Mouse (Mus musculus): ENCODE data around the gene Sprr4. TPM values are rescaled to one million over a fixed set of nuclear protein-coding genes. Genes with fewer than 3 reads are reported as not detected.
"Not testable (repeated sequence)": the region's sequence is repeated elsewhere in the genome, so short reads cannot be mapped to it uniquely, and the experiment has no call there.

The Sprr4 gene
- polyA plus RNA-seq (2015; fragmentation: Nextera tagmentation; extraction: Ambion mirVana) = not detected in 2 replicates

- H3K4me2 ChIP-seq = no peak within 1 kb of the TSS
- no peak for ATAC-seq
- H3K27ac ChIP-seq = no peak within 1 kb of the TSS
- H3K36me3 ChIP-seq (ENCODE audit: poor library complexity, severe bottlenecking) = no peaks in the 10 kb centered on the region
- no peaks in the 10 kb centered on the region for H3K4me1 ChIP-seq
- 97% methylated on average over 1 of the region's 1 CpGs for WGBS
- H3K27me3 ChIP-seq = no peaks in the 10 kb centered on the region
- no peak within 1 kb of the TSS for H3K9ac ChIP-seq
- H3K4me3 ChIP-seq = no peak within 1 kb of the TSS
- no peaks in the 10 kb centered on the region for H3K9me3 ChIP-seq (replicated peaks)
These were observed at the start of gene Sprr4 for GRCm38 (mm10) chr3:92500393-92500792. Gene Sprr4 (minus strand): TSS chr3:92500493.

DNA sequence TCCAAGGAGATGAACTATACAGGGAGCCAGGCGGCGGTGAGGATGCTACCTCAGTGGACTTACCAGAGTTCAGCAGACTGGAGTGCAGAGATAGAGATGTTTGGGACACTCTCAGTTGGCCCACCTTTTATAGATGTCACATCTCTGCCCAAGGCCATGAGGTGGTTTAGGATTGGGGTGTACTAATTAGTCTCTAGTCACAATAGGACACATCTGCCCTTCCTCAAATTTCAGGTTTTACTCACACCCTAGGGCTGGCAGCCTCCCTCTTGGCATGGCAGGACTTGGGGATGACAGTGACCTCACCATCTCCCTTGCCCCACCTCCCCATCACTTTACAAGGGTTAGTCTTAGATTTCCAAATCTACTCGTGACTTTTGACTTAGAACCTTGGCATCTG is 34.1 kb upstream of the Sprr4 start, which contains the start of gene 2310046K23Rik:
Gene 2310046K23Rik, minus strand, starts transcription at position 101 of the 400 bp plus-strand sequence.
- Histone ChIP-seq H3K4me1 (no peaks in the 10 kb centered on the region), H3K27me3 (no peaks in the 10 kb centered on the region), H3K36me3 (ENCODE audit: poor library complexity, severe bottlenecking) (no peaks in the 10 kb centered on the region), H3K9me3 (replicated peaks) (no peaks in the 10 kb centered on the region), H3K4me3 (no peak within 1 kb of the TSS), H3K4me2 (no peak within 1 kb of the TSS), H3K27ac (no peak within 1 kb of the TSS), H3K9ac (no peak within 1 kb of the TSS)
- 90% methylated on average over 3 of the region's 3 CpGs for WGBS
- ATAC-seq = no peak

DNA sequence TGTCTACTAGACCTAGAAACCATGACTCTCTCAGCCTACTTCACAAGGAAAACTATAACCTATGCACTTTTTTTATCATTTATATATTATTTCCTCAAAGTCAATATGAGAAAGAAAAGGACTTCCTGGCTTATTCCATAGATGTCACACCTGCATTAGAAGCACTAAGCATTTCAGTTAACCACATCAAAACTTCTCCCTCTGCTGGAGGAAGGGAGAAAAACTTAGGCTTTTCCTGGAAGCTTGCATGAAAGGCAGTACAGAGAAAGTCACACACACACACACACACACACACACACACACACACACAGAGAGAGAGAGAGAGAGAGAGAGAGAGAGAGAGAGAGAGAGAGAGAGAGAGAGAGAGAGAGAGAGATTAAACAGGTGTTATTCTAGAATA is 12.0 kb upstream of the Sprr4 start:
- no peak overlapping the region for H3K4me3 ChIP-seq
- H3K36me3 ChIP-seq (ENCODE audit: poor library complexity, severe bottlenecking) = no peaks in the 10 kb centered on the region
- H3K4me1 ChIP-seq = no peaks in the 10 kb centered on the region
- H3K9ac ChIP-seq = no peak overlapping the region
- H3K4me2 ChIP-seq = no peak overlapping the region
- H3K9me3 ChIP-seq (replicated peaks) = no peaks in the 10 kb centered on the region
- ATAC-seq = no peak
- H3K27ac ChIP-seq = no peak overlapping the region
- no peaks in the 10 kb centered on the region for H3K27me3 ChIP-seq

DNA sequence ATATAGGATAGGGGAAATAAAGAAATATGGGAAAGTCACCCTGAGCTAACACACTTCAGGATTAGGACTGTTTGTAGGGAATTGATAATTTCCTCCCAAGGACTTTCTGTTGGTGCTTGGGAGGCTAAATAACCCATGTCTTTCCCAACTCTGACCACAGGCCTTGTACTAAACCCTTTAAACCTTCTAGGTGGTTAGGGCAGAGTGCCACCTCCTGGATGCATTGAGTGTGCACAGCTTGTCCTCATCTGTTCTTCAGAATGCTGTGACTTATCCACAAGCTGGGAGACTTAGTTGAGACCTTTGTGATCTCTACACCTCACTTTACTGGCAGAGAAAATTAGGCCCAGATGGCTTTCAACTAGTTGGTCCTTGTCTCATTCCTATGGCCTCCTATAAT is 10.5 kb upstream of the Sprr4 start:
- no peak overlapping the region for H3K4me2 ChIP-seq
- H3K4me3 ChIP-seq = no peak overlapping the region
- no peaks in the 10 kb centered on the region for H3K9me3 ChIP-seq (replicated peaks)
- no peaks in the 10 kb centered on the region for H3K27me3 ChIP-seq
- no peak overlapping the region for H3K9ac ChIP-seq
- no peaks in the 10 kb centered on the region for H3K4me1 ChIP-seq
- no peak for ATAC-seq
- no peaks in the 10 kb centered on the region for H3K36me3 ChIP-seq (ENCODE audit: poor library complexity, severe bottlenecking)
- H3K27ac ChIP-seq = no peak overlapping the region

- H3K27me3 ChIP-seq = no peaks in the 10 kb centered on the region
- no peak overlapping the region for H3K4me3 ChIP-seq
- no peaks in the 10 kb centered on the region for H3K4me1 ChIP-seq
- H3K9me3 ChIP-seq (replicated peaks) = no peaks in the 10 kb centered on the region
- no peak overlapping the region for H3K27ac ChIP-seq
- no peaks in the 10 kb centered on the region for H3K36me3 ChIP-seq (ENCODE audit: poor library complexity, severe bottlenecking)
- H3K4me2 ChIP-seq = no peak overlapping the region
- WGBS = 90% methylated on average over 1 of the region's 1 CpGs
- ATAC-seq = no peak
- H3K9ac ChIP-seq = no peak overlapping the region
These were observed 7.9 kb upstream of the Sprr4 start for GRCm38 (mm10) chr3:92508185-92508584.

DNA sequence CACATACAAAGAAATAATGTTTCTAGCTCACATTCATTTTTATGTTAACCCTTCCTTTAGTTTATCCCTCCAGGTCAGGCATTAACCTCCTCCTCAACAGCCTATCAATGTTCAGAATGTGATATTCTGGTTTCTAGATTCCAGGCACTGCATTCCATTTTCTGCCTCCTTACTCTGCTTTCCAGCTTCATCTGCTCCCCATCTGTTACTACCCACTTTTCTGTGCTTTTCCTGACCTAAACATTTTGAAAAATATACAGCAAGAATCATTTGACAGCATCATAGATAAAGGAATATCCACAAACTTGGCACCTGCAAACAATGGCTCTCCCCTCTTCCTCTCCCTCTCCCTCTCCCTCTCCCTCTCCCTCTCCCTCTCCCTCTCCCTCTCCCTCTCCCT is 3.2 kb upstream of the Sprr4 start:
- H3K4me2 ChIP-seq = no peak overlapping the region

DNA sequence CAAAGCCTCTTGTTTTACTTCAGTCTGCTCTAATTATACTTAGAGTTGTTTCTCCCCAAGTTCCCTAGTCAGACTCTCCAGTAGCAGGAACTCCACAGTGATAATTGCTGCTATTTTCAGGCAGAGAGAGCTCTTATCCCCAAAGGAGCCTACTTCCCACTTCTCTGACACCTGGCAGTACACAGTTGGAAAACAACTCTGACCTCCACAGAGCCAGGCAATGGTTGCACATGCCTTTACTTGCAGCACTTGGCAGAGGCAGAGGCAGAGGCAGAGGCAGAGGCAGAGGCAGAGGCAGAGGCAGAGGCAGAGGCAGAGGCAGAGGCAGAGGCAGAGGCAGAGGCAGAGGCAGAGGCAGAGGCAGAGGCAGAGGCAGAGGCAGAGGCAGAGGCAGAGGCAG is 10.0 kb downstream of the Sprr4 start:
- not testable (repeated sequence) for H3K4me1 ChIP-seq; H3K4me3 ChIP-seq; H3K4me2 ChIP-seq; H3K27me3 ChIP-seq; H3K9me3 ChIP-seq (replicated peaks); H3K27ac ChIP-seq; H3K9ac ChIP-seq; ATAC-seq; H3K36me3 ChIP-seq (ENCODE audit: poor library complexity, severe bottlenecking)

More for the DNA sequence above, 3.2 kb upstream of the Sprr4 start:
- Histone ChIP-seq H3K4me1 (no peaks in the 10 kb centered on the region), H3K27ac (no peak overlapping the region), H3K36me3 (ENCODE audit: poor library complexity, severe bottlenecking) (no peaks in the 10 kb centered on the region), H3K9ac (no peak overlapping the region), H3K9me3 (replicated peaks) (no peaks in the 10 kb centered on the region), H3K27me3 (no peaks in the 10 kb centered on the region), H3K4me3 (no peak overlapping the region)
- ATAC-seq = no peak

DNA sequence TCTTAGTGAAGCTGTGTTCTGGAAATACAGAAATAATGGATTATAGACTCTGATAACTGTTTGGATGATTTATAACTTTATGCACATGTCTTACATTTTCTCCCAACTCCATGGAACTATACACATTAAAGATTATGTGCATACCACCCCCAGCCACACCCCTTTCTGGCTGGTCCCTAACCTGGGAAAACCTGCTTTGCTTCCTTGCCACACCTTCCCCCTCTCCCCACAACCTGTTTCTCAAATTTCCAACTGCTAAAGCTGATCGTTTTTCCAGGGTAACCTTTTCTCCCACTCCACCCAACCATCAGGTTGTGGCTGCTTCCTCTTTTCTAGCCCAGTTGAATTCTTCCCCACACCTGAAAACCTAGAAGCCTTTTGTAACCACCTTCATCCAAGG is 14.0 kb downstream of the Sprr4 start:
- no peak overlapping the region for H3K27ac ChIP-seq
- H3K27me3 ChIP-seq = no peaks in the 10 kb centered on the region
- no peak overlapping the region for H3K4me2 ChIP-seq
- WGBS = 57% methylated on average over 1 of the region's 1 CpGs
- no peaks in the 10 kb centered on the region for H3K36me3 ChIP-seq (ENCODE audit: poor library complexity, severe bottlenecking)
- H3K4me3 ChIP-seq = no peak overlapping the region
- ATAC-seq = no peak
- no peaks in the 10 kb centered on the region for H3K4me1 ChIP-seq
- no peak overlapping the region for H3K9ac ChIP-seq
- no peaks in the 10 kb centered on the region for H3K9me3 ChIP-seq (replicated peaks)

DNA sequence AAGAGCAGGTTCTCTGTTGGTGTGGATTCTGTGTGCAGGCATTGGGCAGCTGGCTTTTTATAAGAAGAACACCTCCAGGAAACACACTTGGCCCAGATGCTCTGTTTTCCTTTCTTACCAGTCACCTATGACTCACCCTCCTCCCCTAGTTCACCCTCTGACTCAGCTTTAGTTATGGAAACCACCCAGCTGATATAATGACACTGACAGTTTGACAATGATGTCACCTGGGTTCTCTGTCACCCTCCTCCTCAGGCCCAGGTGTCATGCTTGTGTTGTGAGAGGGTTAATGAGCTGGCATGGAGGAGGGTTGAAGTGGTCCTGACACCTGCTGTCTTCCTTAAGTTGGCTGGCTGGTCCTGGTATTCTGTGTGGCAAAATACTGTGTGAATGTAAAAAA is 14.4 kb downstream of the Sprr4 start, which contains the start of gene Sprr1a:
Gene Sprr1a, minus strand, starts transcription at position 33 of the 400 bp plus-strand sequence.
- no peaks in the 10 kb centered on the region for H3K27me3 ChIP-seq
- H3K27ac ChIP-seq = no peak within 1 kb of the TSS
- H3K4me1 ChIP-seq = no peaks in the 10 kb centered on the region
- no peak for ATAC-seq
- no peaks in the 10 kb centered on the region for H3K9me3 ChIP-seq (replicated peaks)
- H3K36me3 ChIP-seq (ENCODE audit: poor library complexity, severe bottlenecking) = no peaks in the 10 kb centered on the region
- no peak within 1 kb of the TSS for H3K4me3 ChIP-seq
- no peak within 1 kb of the TSS for H3K9ac ChIP-seq
- H3K4me2 ChIP-seq = no peak within 1 kb of the TSS

GRCm38 (mm10) chr3:92481249-92481648 is 19.0 kb downstream of the Sprr4 start:
- not testable (repeated sequence) for H3K36me3 ChIP-seq (ENCODE audit: poor library complexity, severe bottlenecking); H3K27ac ChIP-seq; ATAC-seq; H3K27me3 ChIP-seq; H3K4me2 ChIP-seq; H3K9ac ChIP-seq; H3K9me3 ChIP-seq (replicated peaks); H3K4me1 ChIP-seq; H3K4me3 ChIP-seq

DNA sequence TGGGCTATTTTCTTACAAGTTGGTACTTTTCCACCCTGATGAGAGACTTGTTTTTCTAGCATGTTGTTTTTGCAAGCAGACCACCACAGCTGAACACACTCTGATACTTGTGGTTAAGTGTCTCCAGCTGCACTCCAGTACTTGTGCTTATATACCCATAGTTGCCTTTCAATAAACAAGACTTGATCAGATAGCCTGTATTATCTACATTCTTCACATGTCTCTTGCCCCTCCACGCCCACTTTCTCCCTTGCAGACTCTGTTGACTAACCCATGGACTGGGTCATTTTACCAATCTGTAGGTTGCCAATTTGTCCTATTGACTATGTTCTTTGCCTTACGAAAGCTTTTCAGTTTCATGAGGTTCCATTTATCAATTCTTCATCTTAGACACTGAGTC is 30.2 kb downstream of the Sprr4 start:
- no peaks in the 10 kb centered on the region for H3K4me1 ChIP-seq
- no peak overlapping the region for H3K4me3 ChIP-seq
- no peak for ATAC-seq
- H3K27ac ChIP-seq = no peak overlapping the region
- no peaks in the 10 kb centered on the region for H3K27me3 ChIP-seq
- H3K36me3 ChIP-seq (ENCODE audit: poor library complexity, severe bottlenecking) = no peaks in the 10 kb centered on the region
- WGBS = 88% methylated on average over 2 of the region's 2 CpGs
- H3K9me3 ChIP-seq (replicated peaks) = no peaks in the 10 kb centered on the region
- H3K4me2 ChIP-seq = no peak overlapping the region
- H3K9ac ChIP-seq = no peak overlapping the region

GRCm38 (mm10) chr3:92467424-92467823 is 32.9 kb downstream of the Sprr4 start:
- H3K9me3 ChIP-seq (replicated peaks) = no peaks in the 10 kb centered on the region
- no peak overlapping the region for H3K27ac ChIP-seq
- H3K9ac ChIP-seq = no peak overlapping the region
- H3K4me2 ChIP-seq = no peak overlapping the region
- H3K36me3 ChIP-seq (ENCODE audit: poor library complexity, severe bottlenecking) = no peaks in the 10 kb centered on the region
- H3K4me1 ChIP-seq = no peaks in the 10 kb centered on the region
- ATAC-seq = no peak
- no peaks in the 10 kb centered on the region for H3K27me3 ChIP-seq
- no peak overlapping the region for H3K4me3 ChIP-seq

GRCm38 (mm10) chr3:92466576-92466975 is 33.7 kb downstream of the Sprr4 start:
- no peaks in the 10 kb centered on the region for H3K9me3 ChIP-seq (replicated peaks)
- H3K4me3 ChIP-seq = no peak overlapping the region
- H3K4me2 ChIP-seq = no peak overlapping the region
- ATAC-seq = no peak
- no peaks in the 10 kb centered on the region for H3K4me1 ChIP-seq
- WGBS = 88% methylated on average over 1 of the region's 1 CpGs
- H3K27me3 ChIP-seq = no peaks in the 10 kb centered on the region
- no peaks in the 10 kb centered on the region for H3K36me3 ChIP-seq (ENCODE audit: poor library complexity, severe bottlenecking)
- H3K27ac ChIP-seq = no peak overlapping the region
- H3K9ac ChIP-seq = no peak overlapping the region

DNA sequence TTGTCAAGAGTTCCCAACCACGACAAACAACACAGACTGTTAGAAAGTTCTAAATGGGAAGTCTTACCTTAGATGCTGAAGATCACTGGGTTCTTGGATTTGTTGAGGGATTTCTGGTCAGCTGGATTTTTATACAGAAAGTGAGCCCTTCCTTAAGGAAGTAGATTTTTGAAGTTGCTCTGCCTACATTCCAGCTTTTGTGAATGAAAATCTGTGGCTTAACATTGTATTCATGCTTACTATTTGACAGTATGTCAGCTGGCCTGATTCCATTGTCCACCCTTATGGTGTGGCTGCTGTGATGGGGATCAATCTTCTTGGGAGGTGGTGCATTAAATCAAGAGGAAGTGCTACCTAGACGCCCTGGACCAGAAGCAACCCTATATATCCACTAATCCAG is 41.7 kb downstream of the Sprr4 start, which contains the start of gene Sprr3:
Gene Sprr3, minus strand, starts transcription at position 101 of the 400 bp plus-strand sequence.
- H3K27me3 ChIP-seq = no peaks in the 10 kb centered on the region
- ATAC-seq = no peak
- no peaks in the 10 kb centered on the region for H3K9me3 ChIP-seq (replicated peaks)
- WGBS = 73% methylated on average over 2 of the region's 2 CpGs
- H3K4me3 ChIP-seq = no peak within 1 kb of the TSS
- H3K4me2 ChIP-seq = no peak within 1 kb of the TSS
- no peaks in the 10 kb centered on the region for H3K36me3 ChIP-seq (ENCODE audit: poor library complexity, severe bottlenecking)
- no peak within 1 kb of the TSS for H3K9ac ChIP-seq
- H3K4me1 ChIP-seq = no peaks in the 10 kb centered on the region
- no peak within 1 kb of the TSS for H3K27ac ChIP-seq

All from forebrain, embryonic 13.5 days (tissue).